Mouse (Mus musculus): ENCODE measurements at regions not wholly inside any gene's neighbourhood (a gene's known extent, or its start where the extent isn't known, plus 50 kb on each side); places are given as distances from the start of the nearest gene placed in this dataset.

- 51% methylated on average over 3 of the region's 3 CpGs for WGBS
- H3K27me3 ChIP-seq (ENCODE audit: control insufficient read depth, insufficient read depth, low read length), result no peaks in the 10 kb centered on the region
- no peak overlapping the region for H3K9ac ChIP-seq (ENCODE audit: low read length)
- H3K4me2 ChIP-seq (ENCODE audit: low read depth), result no peak overlapping the region
- no peak for DNase-seq (ENCODE audit: low spot score)
- no peaks in the 10 kb centered on the region for H3K9me3 ChIP-seq (ENCODE audit: control insufficient read depth, low read length)
- ATAC-seq (ENCODE audit: insufficient read depth, low FRiP score, low TSS enrichment), result no peak
- no peaks in the 10 kb centered on the region for H3K4me1 ChIP-seq (ENCODE audit: control insufficient read depth, insufficient read depth, low read length)
- H3K36me3 ChIP-seq (ENCODE audit: control insufficient read depth, insufficient read depth, low read length), result no peaks in the 10 kb centered on the region
- H3K27ac ChIP-seq (ENCODE audit: low read depth, low read length), result no peak overlapping the region
- H3K4me3 ChIP-seq (ENCODE audit: low read depth, low read length), result no peak overlapping the region
Measured at GRCm38 (mm10) chr16:97234321-97234720, 63.8 kb upstream of the Dscam start.

- no peak for ATAC-seq (ENCODE audit: insufficient read depth, low FRiP score, low TSS enrichment)
- Histone ChIP-seq H3K4me3 (ENCODE audit: low read depth, low read length) (no peak overlapping the region), H3K9ac (ENCODE audit: low read length) (no peak overlapping the region), H3K4me1 (ENCODE audit: control insufficient read depth, insufficient read depth, low read length) (no peaks in the 10 kb centered on the region), H3K4me2 (ENCODE audit: low read depth) (no peak overlapping the region), H3K27ac (ENCODE audit: low read depth, low read length) (no peak overlapping the region), H3K9me3 (ENCODE audit: control insufficient read depth, low read length) (no peaks in the 10 kb centered on the region), H3K36me3 (ENCODE audit: control insufficient read depth, insufficient read depth, low read length) (no peaks in the 10 kb centered on the region), H3K27me3 (ENCODE audit: control insufficient read depth, insufficient read depth, low read length) (no peaks in the 10 kb centered on the region)
- DNase-seq (ENCODE audit: low spot score), result no peak
- WGBS, result 82% methylated on average over 5 of the region's 5 CpGs
Measured at GRCm38 (mm10) chr16:97239626-97240025, 69.1 kb upstream of the Dscam start.

GRCm38 (mm10) chr16:97240085-97240484, 69.5 kb upstream of the Dscam start:
- 71% methylated on average over 7 of the region's 7 CpGs for WGBS
- ATAC-seq (ENCODE audit: insufficient read depth, low FRiP score, low TSS enrichment) (no peak), DNase-seq (ENCODE audit: low spot score) (no peak)
- Histone ChIP-seq H3K4me3 (ENCODE audit: low read depth, low read length) (no peak overlapping the region), H3K4me1 (ENCODE audit: control insufficient read depth, insufficient read depth, low read length) (no peaks in the 10 kb centered on the region), H3K4me2 (ENCODE audit: low read depth) (no peak overlapping the region), H3K9ac (ENCODE audit: low read length) (no peak overlapping the region), H3K36me3 (ENCODE audit: control insufficient read depth, insufficient read depth, low read length) (no peaks in the 10 kb centered on the region), H3K9me3 (ENCODE audit: control insufficient read depth, low read length) (no peaks in the 10 kb centered on the region), H3K27ac (ENCODE audit: low read depth, low read length) (no peak overlapping the region), H3K27me3 (ENCODE audit: control insufficient read depth, insufficient read depth, low read length) (no peaks in the 10 kb centered on the region)

- Histone ChIP-seq H3K36me3 (ENCODE audit: control insufficient read depth, insufficient read depth, low read length) (no peaks in the 10 kb centered on the region), H3K27ac (ENCODE audit: low read depth, low read length) (no peak overlapping the region), H3K9me3 (ENCODE audit: control insufficient read depth, low read length) (no peaks in the 10 kb centered on the region), H3K27me3 (ENCODE audit: control insufficient read depth, insufficient read depth, low read length) (no peaks in the 10 kb centered on the region), H3K4me2 (ENCODE audit: low read depth) (no peak overlapping the region), H3K4me3 (ENCODE audit: low read depth, low read length) (no peak overlapping the region), H3K9ac (ENCODE audit: low read length) (no peak overlapping the region), H3K4me1 (ENCODE audit: control insufficient read depth, insufficient read depth, low read length) (no peaks in the 10 kb centered on the region)
- no peak for DNase-seq (ENCODE audit: low spot score)
- 91% methylated on average over 8 of the region's 8 CpGs for WGBS
- no peak for ATAC-seq (ENCODE audit: insufficient read depth, low FRiP score, low TSS enrichment)
Measured at GRCm38 (mm10) chr16:97240859-97241360, 70.4 kb upstream of the Dscam start.

GRCm38 (mm10) chr16:97241639-97242038, 71.1 kb upstream of the Dscam start:
- no peak overlapping the region for H3K4me2 ChIP-seq (ENCODE audit: low read depth)
- H3K27me3 ChIP-seq (ENCODE audit: control insufficient read depth, insufficient read depth, low read length), result no peaks in the 10 kb centered on the region
- H3K36me3 ChIP-seq (ENCODE audit: control insufficient read depth, insufficient read depth, low read length), result no peaks in the 10 kb centered on the region
- H3K27ac ChIP-seq (ENCODE audit: low read depth, low read length), result no peak overlapping the region
- no peak overlapping the region for H3K4me3 ChIP-seq (ENCODE audit: low read depth, low read length)
- DNase-seq (ENCODE audit: low spot score), result no peak
- no peaks in the 10 kb centered on the region for H3K4me1 ChIP-seq (ENCODE audit: control insufficient read depth, insufficient read depth, low read length)
- H3K9me3 ChIP-seq (ENCODE audit: control insufficient read depth, low read length), result no peaks in the 10 kb centered on the region
- no peak for ATAC-seq (ENCODE audit: insufficient read depth, low FRiP score, low TSS enrichment)
- no peak overlapping the region for H3K9ac ChIP-seq (ENCODE audit: low read length)

- no peak overlapping the region for H3K4me2 ChIP-seq (ENCODE audit: low read depth)
- no peak overlapping the region for H3K4me3 ChIP-seq (ENCODE audit: low read depth, low read length)
- DNase-seq (ENCODE audit: low spot score) (no peak), ATAC-seq (ENCODE audit: insufficient read depth, low FRiP score, low TSS enrichment) (no peak)
- 76% methylated on average over 6 of the region's 6 CpGs for WGBS
- no peak overlapping the region for H3K27ac ChIP-seq (ENCODE audit: low read depth, low read length)
- H3K9me3 ChIP-seq (ENCODE audit: control insufficient read depth, low read length), result no peaks in the 10 kb centered on the region
- no peaks in the 10 kb centered on the region for H3K36me3 ChIP-seq (ENCODE audit: control insufficient read depth, insufficient read depth, low read length)
- no peak overlapping the region for H3K9ac ChIP-seq (ENCODE audit: low read length)
- H3K27me3 ChIP-seq (ENCODE audit: control insufficient read depth, insufficient read depth, low read length), result no peaks in the 10 kb centered on the region
- no peaks in the 10 kb centered on the region for H3K4me1 ChIP-seq (ENCODE audit: control insufficient read depth, insufficient read depth, low read length)
Measured at GRCm38 (mm10) chr16:97250488-97250887, 79.9 kb upstream of the Dscam start.

- WGBS, result 97% methylated on average over 1 of the region's 1 CpGs
- no peaks in the 10 kb centered on the region for H3K27me3 ChIP-seq (ENCODE audit: control insufficient read depth, insufficient read depth, low read length)
- DNase-seq (ENCODE audit: low spot score), result no peak
- H3K4me2 ChIP-seq (ENCODE audit: low read depth), result no peak overlapping the region
- H3K4me1 ChIP-seq (ENCODE audit: control insufficient read depth, insufficient read depth, low read length), result no peaks in the 10 kb centered on the region
- no peak overlapping the region for H3K9ac ChIP-seq (ENCODE audit: low read length)
- no peak for ATAC-seq (ENCODE audit: insufficient read depth, low FRiP score, low TSS enrichment)
- no peaks in the 10 kb centered on the region for H3K9me3 ChIP-seq (ENCODE audit: control insufficient read depth, low read length)
- no peaks in the 10 kb centered on the region for H3K36me3 ChIP-seq (ENCODE audit: control insufficient read depth, insufficient read depth, low read length)
- H3K27ac ChIP-seq (ENCODE audit: low read depth, low read length), result no peak overlapping the region
- H3K4me3 ChIP-seq (ENCODE audit: low read depth, low read length), result no peak overlapping the region
Measured at GRCm38 (mm10) chr16:97252551-97252950, 82.0 kb upstream of the Dscam start.

GRCm38 (mm10) chr16:97252997-97253635, 82.6 kb upstream of the Dscam start:
- Histone ChIP-seq H3K36me3 (ENCODE audit: control insufficient read depth, insufficient read depth, low read length) (no peaks in the 10 kb centered on the region), H3K9ac (ENCODE audit: low read length) (no peak overlapping the region), H3K27ac (ENCODE audit: low read depth, low read length) (no peak overlapping the region), H3K9me3 (ENCODE audit: control insufficient read depth, low read length) (no peaks in the 10 kb centered on the region), H3K27me3 (ENCODE audit: control insufficient read depth, insufficient read depth, low read length) (no peaks in the 10 kb centered on the region), H3K4me1 (ENCODE audit: control insufficient read depth, insufficient read depth, low read length) (no peaks in the 10 kb centered on the region), H3K4me2 (ENCODE audit: low read depth) (no peak overlapping the region), H3K4me3 (ENCODE audit: low read depth, low read length) (no peak overlapping the region)
- WGBS, result 35% methylated on average over 2 of the region's 2 CpGs
- ATAC-seq (ENCODE audit: insufficient read depth, low FRiP score, low TSS enrichment) (no peak), DNase-seq (ENCODE audit: low spot score) (no peak)

- Histone ChIP-seq H3K4me2 (ENCODE audit: low read depth) (no peak overlapping the region), H3K4me3 (ENCODE audit: low read depth, low read length) (no peak overlapping the region), H3K27ac (ENCODE audit: low read depth, low read length) (no peak overlapping the region), H3K9ac (ENCODE audit: low read length) (no peak overlapping the region), H3K36me3 (ENCODE audit: control insufficient read depth, insufficient read depth, low read length) (no peaks in the 10 kb centered on the region), H3K27me3 (ENCODE audit: control insufficient read depth, insufficient read depth, low read length) (no peaks in the 10 kb centered on the region), H3K9me3 (ENCODE audit: control insufficient read depth, low read length) (no peaks in the 10 kb centered on the region), H3K4me1 (ENCODE audit: control insufficient read depth, insufficient read depth, low read length) (no peaks in the 10 kb centered on the region)
- 87% methylated on average over 6 of the region's 6 CpGs for WGBS
- DNase-seq (ENCODE audit: low spot score), result no peak
- ATAC-seq (ENCODE audit: insufficient read depth, low FRiP score, low TSS enrichment), result no peak
Measured at GRCm38 (mm10) chr16:97258821-97259220, 88.3 kb upstream of the Dscam start.

Data from neural tube, embryonic 11.5 days (tissue).